Mouse (Mus musculus) olfactory bulb, adult 2 months (tissue): Measurements from ENCODE around the gene Kif13a.

ENCODE experiments used
- CTCF ChIP-seq: fragments of 200-500 bp; IDR thresholded peaks from 2 replicates; pipeline ENCODE4 v1.5.1; 2012; ENCODE audit warnings: low read depth, mild to moderate bottlenecking, low read length, moderate library complexity; ENCODE audit not compliant: insufficient read depth
- POLR2A ChIP-seq: fragments of 200-500 bp; IDR thresholded peaks from 2 replicates; pipeline ENCODE4 v1.6.1; 2012; ENCODE audit warnings: mild to moderate bottlenecking, low read depth, low read length, moderate library complexity; ENCODE audit not compliant: insufficient read depth

GRCm38 (mm10) chr13:46757946-46758345, 171.7 kb downstream of the Kif13a start:
- no peak for TF ChIP-seq CTCF
- no peak for TF ChIP-seq POLR2A
